Mouse (Mus musculus): ENCODE results near the gene AI413582.

AI413582 gene

GRCm38 (mm10) chr17:27555512-27556172 lies 9.9 kb downstream of the AI413582 start:
- no peak for DNase-seq (ENCODE audit: low spot score)

DNA sequence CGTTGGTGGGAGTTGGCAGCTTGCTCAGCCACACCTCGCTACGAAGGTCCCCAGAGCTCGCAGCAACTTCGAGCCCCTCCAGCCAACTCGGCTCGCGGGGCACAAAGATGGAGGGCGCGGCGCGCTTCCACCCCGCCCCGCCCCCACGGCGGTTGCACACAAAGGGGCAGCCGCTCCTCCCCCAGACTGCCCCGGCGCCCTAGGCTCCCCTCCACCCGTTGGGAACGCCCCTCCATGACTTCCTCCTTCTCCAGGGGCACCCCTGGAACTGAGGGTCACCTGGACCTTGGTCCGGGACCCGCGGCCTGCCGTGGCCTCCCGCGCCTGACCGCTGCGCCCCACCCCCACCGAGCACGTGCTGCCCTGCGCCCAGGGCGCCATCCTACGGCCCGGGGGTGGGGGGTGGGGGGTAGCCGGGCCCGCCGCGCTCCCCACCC lies 10.5 kb downstream of the AI413582 start:
- DNase-seq (ENCODE audit: low spot score) = no peak

DNA sequence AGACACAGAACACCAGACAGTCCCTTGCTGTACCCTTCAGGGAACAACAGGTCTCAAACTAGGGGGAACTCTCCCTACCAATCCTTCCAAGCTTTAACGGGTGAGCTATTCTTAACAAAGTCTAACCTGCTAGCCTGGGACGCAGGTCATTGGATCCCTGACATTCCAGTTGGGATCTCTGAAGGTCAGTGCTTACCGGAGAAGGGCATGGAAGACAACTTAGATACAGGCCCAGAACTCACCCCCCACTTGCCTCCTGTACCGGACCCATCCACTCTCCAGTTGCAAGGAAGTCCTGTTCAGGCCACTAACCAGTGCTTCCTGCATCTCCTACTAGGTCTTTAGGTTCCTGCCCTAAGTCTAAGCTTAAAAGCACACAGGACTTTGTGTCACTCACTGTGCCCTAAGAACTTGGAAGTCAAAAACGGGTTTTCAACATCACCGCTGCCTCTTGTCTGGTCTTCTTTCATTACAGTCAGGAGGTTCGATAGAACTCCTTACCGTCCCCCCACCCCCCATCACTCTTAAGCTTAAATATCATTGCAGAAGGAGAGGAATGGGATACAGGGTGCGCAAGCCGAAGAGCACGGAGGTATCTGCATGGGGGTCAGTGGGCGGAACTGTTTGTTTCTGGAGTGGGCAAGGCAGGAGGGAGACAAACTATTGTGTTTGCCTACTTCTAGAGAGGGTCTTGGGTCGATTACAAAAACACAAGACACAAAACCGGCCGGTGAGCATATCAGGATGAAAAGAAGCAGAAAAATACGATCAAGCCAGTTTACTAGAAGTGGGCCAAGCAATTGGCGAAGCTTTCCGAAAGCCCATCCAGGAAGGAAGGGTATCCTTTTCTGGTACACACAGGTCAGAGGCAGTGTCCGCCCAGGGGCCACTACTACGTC lies 11.2 kb downstream of the AI413582 start:
- DNase-seq (ENCODE audit: low spot score) = no peak

DNA sequence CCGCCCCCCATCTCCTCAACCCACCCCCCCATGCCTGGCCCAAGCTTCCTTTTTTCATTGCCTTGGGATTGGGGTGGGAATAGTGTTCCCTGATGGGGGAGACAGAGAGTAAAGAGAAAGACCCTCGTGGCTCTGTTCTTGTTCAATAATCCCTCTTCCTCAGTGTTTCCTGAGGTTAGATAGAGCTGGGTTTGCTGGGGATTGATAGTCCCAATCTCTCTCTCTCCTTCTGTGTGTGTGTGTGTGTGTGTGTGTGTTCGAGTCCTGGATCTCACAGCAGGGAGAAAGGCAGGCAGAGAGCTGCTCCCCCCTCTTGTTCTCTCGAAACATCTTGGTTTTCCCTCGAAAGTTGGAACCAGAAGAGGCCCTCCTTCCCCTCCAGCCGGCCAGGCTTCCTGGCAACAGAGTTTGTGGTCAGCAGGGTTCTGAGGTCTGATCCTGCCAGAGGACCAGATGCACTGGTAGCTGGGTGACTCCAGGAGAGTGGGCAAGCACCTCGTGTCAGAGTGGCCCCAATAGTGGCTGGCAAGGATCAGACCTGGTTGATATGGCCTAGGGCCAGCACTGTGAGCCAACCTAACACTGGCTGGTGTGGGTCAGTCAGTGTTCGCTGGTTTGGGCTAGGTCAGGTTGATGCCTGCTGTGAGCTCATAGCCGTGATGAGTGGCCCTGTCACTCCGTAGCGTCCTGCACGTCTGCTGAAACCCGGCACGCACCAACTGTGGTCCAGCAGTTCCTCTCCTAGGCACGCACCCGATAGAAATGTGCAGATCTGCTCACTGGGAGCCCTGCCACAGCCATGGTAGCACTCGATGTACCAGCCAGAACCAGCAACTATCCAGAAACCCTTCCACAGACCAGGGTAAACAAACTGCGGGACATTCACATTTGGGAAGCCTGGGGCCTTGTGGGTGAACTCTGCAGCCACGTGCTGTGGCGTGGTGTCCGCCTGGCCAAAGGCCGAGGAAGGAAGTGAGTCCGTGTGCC lies 13.0 kb downstream of the AI413582 start:
- no peak for DNase-seq (ENCODE audit: low spot score)

DNA sequence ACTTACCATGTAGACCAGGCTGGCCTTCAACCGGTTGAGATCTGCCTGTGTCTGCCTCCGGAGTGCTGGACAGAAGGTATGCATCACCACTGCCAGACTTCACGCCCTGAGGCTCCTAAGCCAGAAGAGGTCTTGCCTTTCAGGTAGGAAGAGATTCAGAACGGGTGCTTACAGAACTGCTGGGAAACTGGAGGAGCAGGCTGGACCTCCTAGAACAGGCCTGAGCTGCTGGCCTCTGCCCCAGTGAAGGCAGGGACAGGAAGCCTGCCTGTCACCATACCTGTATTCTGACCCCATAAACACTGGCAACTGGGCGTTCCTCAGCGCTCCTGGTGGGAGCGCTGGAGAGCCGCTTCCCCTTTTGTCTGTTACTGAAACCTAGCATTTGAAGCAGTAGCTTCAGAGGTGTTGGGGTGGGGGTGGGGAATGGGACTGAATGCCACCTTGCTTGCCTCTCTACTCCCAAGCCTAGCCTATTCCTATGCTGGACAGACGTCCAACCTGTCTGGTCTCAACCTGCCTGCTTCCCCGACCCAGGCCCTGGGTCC lies 14.1 kb downstream of the AI413582 start:
- DNase-seq (ENCODE audit: low spot score) = no peak

DNA sequence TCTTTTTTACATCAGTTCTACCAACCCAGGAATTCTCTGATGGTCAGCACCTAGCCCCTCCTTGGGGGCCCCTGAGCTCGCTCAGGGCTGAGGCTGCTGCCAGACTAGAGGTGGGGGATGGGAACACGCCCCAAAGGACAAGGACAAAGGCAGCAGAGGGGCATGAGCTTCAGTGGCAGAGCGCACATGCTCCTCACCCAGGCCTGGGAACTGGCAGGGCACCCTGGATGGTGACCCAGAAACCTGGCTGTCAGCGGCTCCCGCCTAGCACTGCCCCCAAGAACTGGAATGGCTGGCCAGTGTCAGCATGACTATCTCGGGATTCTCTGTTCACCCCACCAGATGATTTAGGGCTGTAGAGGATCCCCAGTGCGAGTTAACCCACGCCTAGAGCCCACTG lies 16.3 kb downstream of the AI413582 start:
- DNase-seq (ENCODE audit: low spot score) = no peak

DNA sequence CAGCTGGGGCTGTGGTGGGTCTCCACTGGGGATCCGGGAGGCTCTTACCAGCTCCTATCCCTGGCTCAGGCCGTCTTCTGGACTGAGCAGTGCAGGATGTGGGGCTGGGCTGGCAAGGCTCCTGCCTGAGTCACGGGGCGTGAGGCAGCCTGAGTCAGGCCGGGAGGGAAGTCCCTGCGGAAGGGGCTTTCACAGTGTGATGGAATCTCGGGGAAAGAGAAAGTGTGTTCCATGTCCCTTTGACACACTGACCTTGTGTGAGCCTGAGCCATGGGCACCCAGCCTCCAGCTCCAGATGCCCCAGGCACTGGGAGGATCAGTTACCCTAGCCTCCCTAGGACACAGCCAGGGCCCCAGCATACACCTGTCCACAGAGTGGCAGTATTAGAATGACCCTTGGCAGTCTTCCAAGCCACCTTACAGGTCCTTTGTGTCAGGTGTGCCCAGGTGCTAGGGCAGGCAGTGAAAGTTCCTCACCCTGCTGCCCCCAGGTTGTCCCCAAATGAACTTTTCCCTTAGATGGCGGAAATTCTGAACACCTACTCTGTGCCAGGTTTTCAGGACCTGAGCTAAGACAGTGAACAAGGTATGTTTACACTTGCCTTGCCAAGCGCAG lies 18.2 kb downstream of the AI413582 start:
- no peak for DNase-seq (ENCODE audit: low spot score)

GRCm38 (mm10) chr17:27546574-27547085 lies 18.9 kb downstream of the AI413582 start:
- DNase-seq (ENCODE audit: low spot score) = no peak

DNA sequence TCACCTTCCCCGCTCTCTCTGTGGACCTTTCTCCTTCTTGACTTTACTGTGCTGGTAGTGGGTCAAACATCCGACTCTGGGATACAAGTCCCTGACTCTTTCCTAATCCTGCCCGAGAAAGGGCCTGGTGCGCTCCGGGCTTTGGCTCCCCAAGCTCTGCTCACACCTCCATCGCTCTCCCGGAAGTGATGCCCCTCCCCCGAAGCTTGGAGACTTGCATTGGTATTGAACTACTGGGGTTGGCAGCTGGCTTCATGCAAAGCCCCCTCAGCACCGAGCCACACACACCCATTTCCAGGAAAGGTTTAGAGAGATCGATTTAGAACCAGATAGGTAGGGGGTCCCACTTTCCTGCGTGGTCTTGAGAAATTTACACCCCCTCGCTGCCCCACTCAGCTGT lies 19.6 kb downstream of the AI413582 start:
- DNase-seq (ENCODE audit: low spot score) = no peak

GRCm38 (mm10) chr17:27544551-27544950 lies 21.0 kb downstream of the AI413582 start:
- no peak for DNase-seq (ENCODE audit: low spot score)

GRCm38 (mm10) chr17:27541984-27542383 lies 23.6 kb downstream of the AI413582 start:
- DNase-seq (ENCODE audit: low spot score) = no peak

- DNase-seq (ENCODE audit: low spot score) = no peak
Observed at GRCm38 (mm10) chr17:27541261-27541660, 24.3 kb downstream of the AI413582 start.

DNA sequence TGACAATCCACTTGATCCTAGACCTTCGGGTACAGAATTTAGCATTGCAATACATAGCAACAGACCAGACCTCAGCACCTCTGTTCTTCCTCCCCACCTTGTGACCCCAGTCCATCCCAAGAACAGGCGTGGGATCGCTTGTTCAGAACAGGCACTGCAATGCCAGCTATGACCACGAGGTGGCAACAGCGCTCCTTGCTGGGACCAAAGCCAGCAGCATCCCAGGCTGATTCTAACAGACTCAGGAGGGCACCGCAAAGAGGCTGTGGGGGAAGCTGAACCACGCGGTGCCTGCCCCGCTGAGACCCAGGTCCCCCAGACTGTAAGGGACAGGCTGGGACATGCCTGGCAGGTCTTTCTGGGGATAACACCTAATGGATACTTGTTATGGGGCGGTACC lies 30.8 kb downstream of the AI413582 start:
- DNase-seq (ENCODE audit: low spot score) = peak; percentile 86

DNA sequence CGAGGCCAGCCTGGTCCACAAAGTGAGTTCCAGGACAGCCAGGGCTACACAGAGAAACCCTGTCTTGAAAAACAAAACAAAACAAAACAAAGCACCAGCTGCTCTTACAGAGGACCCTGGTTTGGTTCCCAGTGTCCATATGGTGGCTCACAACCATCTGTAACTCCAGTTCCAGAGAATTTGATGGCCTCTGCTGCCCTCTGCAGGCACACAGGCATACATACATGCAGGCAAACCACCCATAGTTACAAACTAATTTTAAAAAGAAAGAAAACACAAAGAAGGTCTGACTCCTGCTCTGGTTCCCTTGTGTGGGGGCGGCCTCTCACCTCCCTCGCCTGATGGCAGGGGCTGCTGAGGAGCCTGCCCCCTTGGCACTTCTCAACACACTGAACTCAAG lies 32.2 kb downstream of the AI413582 start:
- DNase-seq (ENCODE audit: low spot score) = no peak

DNA sequence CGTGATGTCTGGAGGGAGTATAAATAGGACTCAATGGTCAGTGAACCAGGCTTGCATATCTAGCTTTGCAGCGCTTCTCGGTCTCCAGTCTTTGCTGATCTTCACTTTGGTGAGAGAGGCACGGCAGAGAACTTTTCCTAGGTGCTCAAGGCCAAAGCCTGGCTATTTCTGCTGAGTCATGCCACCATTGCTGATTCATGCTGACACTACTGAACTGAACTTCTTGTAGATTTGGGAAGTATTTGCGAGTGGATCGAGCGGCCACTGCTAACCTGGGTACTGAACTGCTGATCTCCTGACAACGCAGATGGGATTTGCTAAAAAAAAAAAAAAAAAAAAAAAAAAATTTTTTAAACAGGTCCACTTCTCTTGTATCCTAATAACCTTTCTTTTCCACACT lies 33.5 kb downstream of the AI413582 start:
- DNase-seq (ENCODE audit: low spot score) = no peak

GRCm38 (mm10) chr17:27528767-27529166 lies 36.8 kb downstream of the AI413582 start:
- DNase-seq (ENCODE audit: low spot score) = no peak

DNA sequence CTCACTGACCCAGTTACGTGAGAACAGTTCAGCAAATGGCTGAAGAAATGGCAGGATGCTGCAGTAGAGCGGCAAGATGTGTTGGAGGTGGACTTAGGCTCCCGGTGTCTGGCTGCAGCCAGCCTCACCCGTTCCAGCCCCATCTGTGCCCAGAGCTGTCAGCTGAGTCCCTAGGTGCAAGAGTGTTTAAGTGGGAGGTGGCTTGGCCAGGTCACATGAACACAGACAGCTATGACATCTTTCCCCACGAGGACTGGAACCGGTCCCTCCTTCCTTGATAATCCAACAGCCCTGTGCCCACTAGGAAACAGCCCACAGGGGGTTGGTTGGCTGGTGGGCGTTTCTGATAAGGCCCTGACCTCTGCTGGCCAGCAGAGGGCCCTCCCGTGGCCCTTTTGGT lies 37.5 kb downstream of the AI413582 start:
- no peak for DNase-seq (ENCODE audit: low spot score)

DNA sequence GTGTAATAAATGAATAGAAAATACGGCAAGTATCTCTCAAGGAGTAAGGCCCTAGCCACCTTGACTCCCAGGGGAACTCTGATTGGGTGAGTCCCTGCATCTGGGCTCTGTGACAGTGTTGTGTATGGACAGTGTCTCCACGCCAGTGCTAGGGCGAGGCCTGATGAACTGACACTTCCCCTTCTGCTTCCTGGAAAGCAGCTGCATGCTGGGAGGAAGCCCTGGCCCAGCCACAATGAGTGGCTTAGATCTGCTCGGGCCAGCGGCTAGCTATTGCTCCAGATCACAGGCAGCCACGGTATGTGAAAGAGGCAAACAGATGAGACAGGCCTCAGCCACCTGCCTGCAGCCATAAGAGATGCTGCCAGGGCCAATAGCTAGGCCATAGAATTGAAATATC lies 38.4 kb downstream of the AI413582 start:
- no peak for DNase-seq (ENCODE audit: low spot score)

GRCm38 (mm10) chr17:27523121-27523520 lies 42.4 kb downstream of the AI413582 start:
- DNase-seq (ENCODE audit: low spot score) = no peak

DNA sequence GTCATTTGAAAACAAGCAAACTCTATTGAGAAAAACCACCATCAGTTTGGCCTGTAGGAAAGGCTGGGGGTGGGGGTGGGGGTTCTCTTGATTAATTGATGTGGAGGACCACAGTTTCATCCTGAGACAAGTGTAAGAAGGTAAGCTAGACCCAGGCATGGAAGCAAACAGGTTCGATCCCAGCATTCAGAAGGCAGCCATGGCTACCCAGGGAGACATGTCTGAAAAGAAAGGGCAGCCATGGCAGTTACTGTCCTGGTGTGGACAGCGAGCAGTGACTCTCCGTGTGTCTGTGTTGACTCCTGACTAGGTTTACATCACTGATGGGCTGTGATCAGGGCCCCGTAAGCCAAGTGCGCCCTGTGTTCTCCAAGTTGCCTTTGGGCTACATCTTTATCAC lies 44.3 kb downstream of the AI413582 start, which contains the start of gene Grm4:
Gene Grm4 (minus strand): TSS at position 101 of the 400 bp plus-strand sequence.
- no peak for DNase-seq (ENCODE audit: low spot score)

DNA sequence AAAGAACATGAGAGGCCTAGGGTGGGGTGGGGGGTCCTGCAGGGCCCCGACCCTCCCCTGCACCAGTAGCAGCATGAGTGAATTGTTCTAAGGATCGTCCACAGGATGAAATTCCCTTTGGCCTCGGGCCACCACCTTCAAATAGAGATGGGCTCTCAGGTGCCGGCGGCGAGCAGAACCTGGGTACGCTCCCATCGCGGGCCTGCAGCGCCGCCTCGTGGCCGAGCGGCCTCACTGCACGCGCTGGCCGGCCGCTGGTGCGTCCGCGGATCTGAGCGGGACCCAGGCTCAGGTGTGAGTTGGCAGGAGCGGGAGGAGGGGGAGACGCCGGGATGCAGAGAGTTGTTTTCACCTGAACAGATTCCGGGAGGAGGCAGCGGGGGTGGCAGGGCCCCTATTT lies 45.0 kb downstream of the AI413582 start:
- no peak for DNase-seq (ENCODE audit: low spot score)

All from ovary, postnatal 10 days (tissue).